Mouse (Mus musculus) hindbrain, embryonic 12.5 days (tissue): ENCODE data around the gene Plcb1. TPM values are rescaled to one million over a fixed set of nuclear protein-coding genes. Genes with fewer than 3 reads are reported as not detected.
A peak's percentile ranks its signal among the peaks of the same experiment; 100 is the strongest.

ENCODE experiments used
- ATAC-seq: fragments of 200-750 bp; cut with Nextera tagmentation; 2 replicates; pipeline ENCODE4 v1.8.0; 2017; ENCODE audit warnings: moderate TSS enrichment; ENCODE audit not compliant: low FRiP score
- H3K27ac ChIP-seq: fragments of 300-500 bp; sonication (generic); 2 replicates; pipeline ENCODE4 v1.5.1; 2016; ENCODE audit warnings: mild to moderate bottlenecking
- H3K27me3 ChIP-seq: fragments of 300-500 bp; sonication (generic); 2 replicates; pipeline ENCODE4 v1.6.1; 2016; ENCODE audit warnings: mild to moderate bottlenecking
- H3K36me3 ChIP-seq: fragments of 300-500 bp; sonication (generic); 2 replicates; pipeline ENCODE4 v1.6.1; 2016; ENCODE audit warnings: mild to moderate bottlenecking
- H3K4me1 ChIP-seq: fragments of 300-500 bp; sonication (generic); 2 replicates; pipeline ENCODE4 v1.6.1; 2016
- H3K4me2 ChIP-seq: fragments of 300-500 bp; sonication (generic); replicated peaks from 2 replicates; pipeline ENCODE4 v1.6.1; 2016; ENCODE audit warnings: mild to moderate bottlenecking
- H3K4me3 ChIP-seq: fragments of 300-500 bp; sonication (generic); 2 replicates; pipeline ENCODE4 v1.5.1; 2016; ENCODE audit warnings: mild to moderate bottlenecking
- H3K9ac ChIP-seq: fragments of 300-500 bp; sonication (generic); 2 replicates; pipeline ENCODE4 v1.6.1; 2016; ENCODE audit warnings: mild to moderate bottlenecking, moderate library complexity
- H3K9me3 ChIP-seq: fragments of 300-500 bp; sonication (generic); replicated peaks from 2 replicates; pipeline ENCODE4 v1.6.1; 2016; ENCODE audit warnings: mild to moderate bottlenecking
- WGBS: fragments of 180-500 bp; shearing (Covaris S2); methylation state at CpG from one replicate; pipeline ENCODE4 v1.1.7; 2016; 5-methylcytosine and 5-hydroxymethylcytosine counted together
- polyA plus RNA-seq: library from polyadenylated mRNA; unstranded; fragments of >200 nt; fragmentation: Nextera tagmentation; extraction: Ambion mirVana; gene quantifications from 2 replicates; pipeline ENCODE4 v1.2.1, GENCODE M21; 2016

The Plcb1 gene
- polyA plus RNA-seq, 1 experiment from 2014 or later = 20.6 TPM

- H3K36me3 ChIP-seq = no peaks in the 10 kb centered on the region
- no peaks in the 10 kb centered on the region for H3K27me3 ChIP-seq
- H3K9me3 ChIP-seq = no peaks in the 10 kb centered on the region
- H3K27ac ChIP-seq = no peak overlapping the region
- 85% methylated on average over 2 of the region's 2 CpGs for WGBS
- no peak for ATAC-seq
- no peak overlapping the region for H3K9ac ChIP-seq
- no peak overlapping the region for H3K4me2 ChIP-seq
- no peaks in the 10 kb centered on the region for H3K4me1 ChIP-seq
- H3K4me3 ChIP-seq = no peak overlapping the region
Observed at GRCm38 (mm10) chr2:134891207-134891606, 105.3 kb downstream of the Plcb1 start.

GRCm38 (mm10) chr2:134894776-134895175 lies 108.9 kb downstream of the Plcb1 start:
- H3K27me3 ChIP-seq = no peaks in the 10 kb centered on the region
- no peak overlapping the region for H3K9ac ChIP-seq
- no peak overlapping the region for H3K4me2 ChIP-seq
- no peaks in the 10 kb centered on the region for H3K4me1 ChIP-seq
- H3K4me3 ChIP-seq = no peak overlapping the region
- WGBS = 91% methylated on average over 4 of the region's 4 CpGs
- H3K9me3 ChIP-seq = no peaks in the 10 kb centered on the region
- H3K27ac ChIP-seq = no peak overlapping the region
- ATAC-seq = no peak
- no peaks in the 10 kb centered on the region for H3K36me3 ChIP-seq

DNA sequence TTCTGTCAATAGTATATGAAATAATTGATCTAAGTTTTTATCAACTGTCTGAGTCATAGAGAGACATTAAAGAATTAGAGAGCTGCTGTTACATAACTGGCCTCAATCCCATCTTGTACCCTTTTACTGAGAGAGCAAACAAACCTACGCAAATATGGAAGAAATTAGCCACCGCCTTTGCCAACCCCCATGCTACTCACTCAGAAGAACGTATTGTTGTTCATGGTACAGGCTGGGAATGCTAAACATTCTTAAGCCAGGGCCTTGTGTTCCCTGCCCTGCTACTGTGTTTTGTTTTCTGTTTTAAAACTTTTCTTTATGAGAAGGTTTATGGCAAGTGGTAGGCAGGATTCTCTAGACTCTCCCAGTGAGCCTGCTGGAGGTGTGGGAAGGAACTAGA lies 110.3 kb downstream of the Plcb1 start:
- no peak overlapping the region for H3K4me2 ChIP-seq
- 76% methylated on average over 3 of the region's 3 CpGs for WGBS
- no peak overlapping the region for H3K4me3 ChIP-seq
- H3K36me3 ChIP-seq = no peaks in the 10 kb centered on the region
- no peak for ATAC-seq
- no peaks in the 10 kb centered on the region for H3K9me3 ChIP-seq
- no peaks in the 10 kb centered on the region for H3K27me3 ChIP-seq
- H3K9ac ChIP-seq = no peak overlapping the region
- H3K27ac ChIP-seq = no peak overlapping the region
- no peaks in the 10 kb centered on the region for H3K4me1 ChIP-seq

DNA sequence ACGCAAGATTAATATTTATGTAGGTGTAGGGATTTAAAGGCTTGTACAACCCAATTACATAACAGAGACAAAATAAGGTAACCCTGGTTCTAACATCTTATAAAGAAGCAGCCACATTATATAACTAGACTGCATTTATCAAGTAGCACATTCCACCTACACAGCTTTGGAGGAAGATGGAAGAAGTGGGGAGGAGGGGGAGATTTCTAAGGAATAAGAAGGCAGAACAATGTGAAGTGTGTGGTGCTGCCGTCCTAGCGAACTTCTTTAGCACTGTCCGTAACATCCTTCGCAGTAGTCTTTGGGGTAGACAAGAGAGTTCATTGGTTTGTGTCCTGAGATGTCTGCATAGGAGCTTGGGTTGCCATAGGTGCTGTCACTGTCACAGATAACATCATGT lies 111.2 kb downstream of the Plcb1 start:
- Histone ChIP-seq H3K4me3 (no peak overlapping the region), H3K36me3 (no peaks in the 10 kb centered on the region), H3K27ac (no peak overlapping the region), H3K4me2 (no peak overlapping the region), H3K4me1 (no peaks in the 10 kb centered on the region), H3K9ac (no peak overlapping the region), H3K27me3 (no peaks in the 10 kb centered on the region), H3K9me3 (no peaks in the 10 kb centered on the region)
- ATAC-seq = no peak
- WGBS = 92% methylated on average over 5 of the region's 5 CpGs

- no peaks in the 10 kb centered on the region for H3K4me1 ChIP-seq
- H3K27ac ChIP-seq = no peak overlapping the region
- 87% methylated on average over 2 of the region's 2 CpGs for WGBS
- no peaks in the 10 kb centered on the region for H3K9me3 ChIP-seq
- no peaks in the 10 kb centered on the region for H3K36me3 ChIP-seq
- H3K4me3 ChIP-seq = no peak overlapping the region
- no peak overlapping the region for H3K9ac ChIP-seq
- no peak overlapping the region for H3K4me2 ChIP-seq
- no peak for ATAC-seq
- no peaks in the 10 kb centered on the region for H3K27me3 ChIP-seq
Observed at GRCm38 (mm10) chr2:134901521-134901920, 115.7 kb downstream of the Plcb1 start.

DNA sequence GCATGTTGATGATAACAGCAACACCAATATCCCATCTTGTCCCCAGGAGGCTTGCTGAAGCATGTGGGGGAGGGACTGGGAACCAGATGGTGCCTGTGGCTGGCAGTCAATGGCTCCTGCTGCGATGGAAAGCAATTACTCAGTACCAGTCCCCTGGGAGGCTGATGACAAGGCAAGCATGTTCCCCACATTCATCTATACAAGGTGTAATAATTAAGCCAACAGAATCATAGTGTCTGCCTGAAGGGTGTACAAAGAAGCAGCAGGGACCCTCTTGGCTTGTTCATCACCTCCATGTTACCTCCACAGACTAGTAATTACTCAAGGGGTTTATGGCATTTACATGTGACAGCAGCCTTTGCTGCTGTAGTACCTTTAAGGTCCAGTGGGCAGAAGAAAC lies 125.0 kb downstream of the Plcb1 start:
- no peaks in the 10 kb centered on the region for H3K36me3 ChIP-seq
- peaks cover 8% of the 10 kb centered on the region for H3K4me1 ChIP-seq
- 21% methylated on average over 1 of the region's 1 CpGs for WGBS
- ATAC-seq = peak; percentile 96
- H3K27me3 ChIP-seq = no peaks in the 10 kb centered on the region
- peak overlapping the region; percentile 68 for H3K27ac ChIP-seq
- H3K9ac ChIP-seq = no peak overlapping the region
- H3K4me2 ChIP-seq = no peak overlapping the region
- H3K4me3 ChIP-seq = no peak overlapping the region
- H3K9me3 ChIP-seq = no peaks in the 10 kb centered on the region

- ATAC-seq = peak; percentile 66; the same call in 1 of the 2 replicates
- WGBS = 74% methylated on average over 6 of the region's 6 CpGs
- no peaks in the 10 kb centered on the region for H3K36me3 ChIP-seq
Observed at GRCm38 (mm10) chr2:134911360-134911759, 125.5 kb downstream of the Plcb1 start.

DNA sequence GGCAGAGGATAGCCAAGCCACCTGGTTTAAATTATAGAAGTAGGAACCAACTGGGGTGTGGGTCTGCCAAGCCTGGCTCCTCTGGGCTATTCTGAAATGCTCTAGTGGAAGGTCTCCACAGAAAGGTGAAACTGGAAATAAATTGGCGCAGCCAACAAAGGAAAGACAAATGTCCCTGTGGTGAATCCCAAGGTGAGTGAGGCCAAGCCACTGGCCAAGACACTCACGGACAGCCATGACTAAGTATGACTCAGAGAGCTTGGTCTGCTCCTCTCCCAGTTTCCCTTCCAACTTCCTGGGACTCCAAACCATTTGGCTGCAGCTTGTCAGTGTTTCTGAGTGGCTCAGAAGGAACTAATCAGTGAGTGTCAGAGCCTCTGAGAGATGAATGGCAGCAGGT lies 126.7 kb downstream of the Plcb1 start:
- H3K9ac ChIP-seq = no peak overlapping the region
- 85% methylated on average over 2 of the region's 2 CpGs for WGBS
- H3K27me3 ChIP-seq = no peaks in the 10 kb centered on the region
- ATAC-seq = no peak
- H3K9me3 ChIP-seq = no peaks in the 10 kb centered on the region
- no peak overlapping the region for H3K27ac ChIP-seq
- H3K4me3 ChIP-seq = no peak overlapping the region
- H3K4me2 ChIP-seq = no peak overlapping the region
- H3K4me1 ChIP-seq = peaks cover 8% of the 10 kb centered on the region
- no peaks in the 10 kb centered on the region for H3K36me3 ChIP-seq

More at GRCm38 (mm10) chr2:134911360-134911759, 125.5 kb downstream of the Plcb1 start:
- Histone ChIP-seq H3K4me3 (no peak overlapping the region), H3K27me3 (no peaks in the 10 kb centered on the region), H3K9me3 (no peaks in the 10 kb centered on the region), H3K27ac (peak overlapping the region; percentile 68), H3K4me1 (peaks cover 8% of the 10 kb centered on the region), H3K4me2 (no peak overlapping the region), H3K9ac (no peak overlapping the region)

DNA sequence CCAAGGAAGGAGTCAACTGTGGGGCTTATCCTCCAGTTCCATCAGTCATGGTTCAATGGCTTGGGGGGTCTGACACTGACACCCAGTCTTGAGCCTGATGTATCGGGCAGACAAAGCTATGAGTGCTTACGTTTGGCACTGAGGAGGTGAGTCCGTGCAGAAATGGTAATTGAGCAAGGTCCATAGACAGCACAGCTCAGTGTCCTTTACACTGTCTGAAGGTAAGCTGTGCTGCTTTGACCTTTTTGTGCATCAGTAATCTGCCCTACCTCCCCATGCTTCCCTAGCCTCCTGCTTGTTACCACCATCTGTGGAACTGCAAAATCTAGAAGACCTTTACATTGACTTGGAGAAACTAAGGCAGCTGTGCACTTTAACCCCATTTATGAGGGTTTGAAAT lies 127.7 kb downstream of the Plcb1 start:
- whole genome bisulfite sequencing = 66% methylated on average over 3 of the region's 3 CpGs
- H3K9me3 ChIP-seq = no peaks in the 10 kb centered on the region
- H3K27me3 ChIP-seq = no peaks in the 10 kb centered on the region
- H3K4me2 ChIP-seq = no peak overlapping the region
- ATAC-seq = no peak
- H3K27ac ChIP-seq = no peak overlapping the region
- no peak overlapping the region for H3K4me3 ChIP-seq
- no peaks in the 10 kb centered on the region for H3K36me3 ChIP-seq
- no peak overlapping the region for H3K9ac ChIP-seq
- H3K4me1 ChIP-seq = peaks cover 8% of the 10 kb centered on the region

- Histone ChIP-seq H3K4me2 (no peak overlapping the region), H3K27me3 (no peaks in the 10 kb centered on the region), H3K9me3 (no peaks in the 10 kb centered on the region), H3K9ac (no peak overlapping the region), H3K27ac (no peak overlapping the region), H3K4me3 (no peak overlapping the region), H3K4me1 (peaks cover 8% of the 10 kb centered on the region), H3K36me3 (no peaks in the 10 kb centered on the region)
- ATAC-seq = no peak
- 93% methylated on average over 2 of the region's 2 CpGs for WGBS
Observed at GRCm38 (mm10) chr2:134914091-134914550, 128.3 kb downstream of the Plcb1 start.

DNA sequence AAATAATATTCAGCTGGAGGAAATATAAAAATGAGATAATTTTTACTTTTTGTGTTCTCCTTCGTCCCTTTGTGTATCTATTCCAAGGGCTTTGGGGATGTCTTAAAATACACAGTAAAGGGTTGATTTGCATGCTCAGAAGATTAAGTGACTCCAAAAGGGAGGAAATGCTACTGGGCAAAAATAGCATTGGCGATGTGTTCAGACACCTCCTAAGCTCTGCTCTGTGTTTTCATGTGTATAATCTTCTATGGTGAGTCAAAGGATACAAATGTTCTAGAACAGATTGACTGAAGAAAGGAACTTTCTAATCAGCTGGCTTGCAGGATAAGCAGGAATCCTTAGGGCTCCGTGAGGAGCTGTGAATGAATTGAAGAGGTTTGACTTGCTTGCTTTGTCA lies 129.2 kb downstream of the Plcb1 start:
- Histone ChIP-seq H3K9ac (no peak overlapping the region), H3K9me3 (no peaks in the 10 kb centered on the region), H3K36me3 (no peaks in the 10 kb centered on the region), H3K27me3 (no peaks in the 10 kb centered on the region), H3K4me1 (peaks cover 8% of the 10 kb centered on the region), H3K27ac (no peak overlapping the region), H3K4me2 (no peak overlapping the region), H3K4me3 (no peak overlapping the region)
- 86% methylated on average over 3 of the region's 3 CpGs for WGBS
- no peak for ATAC-seq

DNA sequence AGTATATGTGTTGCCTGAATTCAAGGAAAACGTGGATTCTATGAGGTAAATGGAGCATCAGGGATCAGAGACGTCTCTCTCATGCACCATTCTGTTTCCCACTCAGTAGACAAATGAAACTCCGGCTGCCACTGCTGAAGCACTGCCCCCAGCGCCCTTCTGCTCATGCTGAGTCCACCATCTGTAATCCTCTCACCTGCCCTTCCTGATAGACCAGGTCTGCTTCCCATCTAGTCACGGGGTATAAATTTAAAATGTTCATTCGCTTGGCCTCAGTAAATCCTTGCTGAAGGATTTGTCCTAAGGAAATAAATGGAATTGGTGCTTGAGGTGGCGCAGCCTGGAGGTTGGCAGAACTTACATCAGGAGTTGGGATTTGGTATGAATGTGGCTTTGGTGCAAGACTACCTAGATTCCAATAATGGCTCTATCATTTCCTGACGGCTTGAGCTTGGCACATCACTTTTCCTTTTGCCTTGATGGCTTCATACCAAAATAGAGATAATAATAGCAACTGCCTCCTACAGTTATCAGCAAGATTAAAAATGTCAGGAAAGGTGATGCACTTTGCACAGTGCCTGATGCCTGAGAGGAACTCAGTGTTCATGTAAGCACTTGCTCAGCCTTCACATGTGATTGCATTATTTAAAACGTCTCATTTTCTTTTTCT lies 134.9 kb downstream of the Plcb1 start:
- Histone ChIP-seq H3K4me3 (no peak overlapping the region), H3K9ac (no peak overlapping the region), H3K36me3 (no peaks in the 10 kb centered on the region), H3K4me2 (no peak overlapping the region), H3K9me3 (no peaks in the 10 kb centered on the region), H3K27ac (no peak overlapping the region), H3K27me3 (0 out of 2 replicates have a peak, but pooled peaks cover 3% of the 10 kb centered on the region), H3K4me1 (no peaks in the 10 kb centered on the region)
- 81% methylated on average over 9 of the region's 9 CpGs for WGBS
- no peak for ATAC-seq

- H3K4me3 ChIP-seq = no peak overlapping the region
- ATAC-seq = no peak
- 0 out of 2 replicates have a peak, but pooled peaks cover 3% of the 10 kb centered on the region for H3K27me3 ChIP-seq
- 83% methylated on average over 10 of the region's 10 CpGs for WGBS
- no peaks in the 10 kb centered on the region for H3K9me3 ChIP-seq
- no peaks in the 10 kb centered on the region for H3K36me3 ChIP-seq
- no peaks in the 10 kb centered on the region for H3K4me1 ChIP-seq
- H3K27ac ChIP-seq = no peak overlapping the region
- no peak overlapping the region for H3K9ac ChIP-seq
- H3K4me2 ChIP-seq = no peak overlapping the region
Observed at GRCm38 (mm10) chr2:134922636-134923375, 136.9 kb downstream of the Plcb1 start.
